Mouse (Mus musculus) intestine, postnatal 0 days (tissue): Measurements from ENCODE around the gene Cd4. TPM values are rescaled to one million over a fixed set of nuclear protein-coding genes. Genes with fewer than 3 reads are reported as not detected.
A peak's percentile ranks its signal among the peaks of the same experiment; 100 is the strongest.

ENCODE experiments used
- ATAC-seq: fragments of 200-750 bp; cut with Nextera tagmentation; 2 replicates; pipeline ENCODE4 v1.8.0; 2017; ENCODE audit warnings: mild to moderate bottlenecking, moderate TSS enrichment, moderate library complexity
- H3K27ac ChIP-seq: fragments of 300-500 bp; sonication (generic); 2 replicates; pipeline ENCODE4 v1.5.1; 2014; ENCODE audit warnings: mild to moderate bottlenecking, low read depth, low read length, moderate library complexity
- H3K27me3 ChIP-seq: fragments of 300-500 bp; sonication (generic); replicated peaks from 2 replicates; pipeline ENCODE4 v1.6.1; 2014; ENCODE audit warnings: low read length, mixed read lengths; ENCODE audit not compliant: control insufficient read depth, insufficient read depth
- H3K36me3 ChIP-seq: fragments of 300-500 bp; sonication (generic); 2 replicates; pipeline ENCODE4 v1.6.1; 2014; ENCODE audit warnings: mild to moderate bottlenecking, moderate library complexity; ENCODE audit not compliant: control insufficient read depth, insufficient read depth
- H3K4me1 ChIP-seq: fragments of 300-500 bp; sonication (generic); replicated peaks from 2 replicates; pipeline ENCODE4 v1.6.1; 2014; ENCODE audit warnings: antibody characterized with exemption, low read length, mixed read lengths; ENCODE audit not compliant: control insufficient read depth, insufficient read depth
- H3K4me2 ChIP-seq: fragments of 300-500 bp; sonication (generic); replicated peaks from 2 replicates; pipeline ENCODE4 v1.6.1; 2014; ENCODE audit warnings: low read depth, mild to moderate bottlenecking, moderate library complexity
- H3K4me3 ChIP-seq: fragments of 300-500 bp; sonication (generic); 2 replicates; pipeline ENCODE4 v1.5.1; 2014; ENCODE audit warnings: low read depth, low read length
- H3K9ac ChIP-seq: fragments of 300-500 bp; sonication (generic); 2 replicates; pipeline ENCODE4 v1.6.1; 2014; ENCODE audit warnings: mild to moderate bottlenecking, low read depth, low read length
- H3K9me3 ChIP-seq: fragments of 300-500 bp; sonication (generic); 2 replicates; pipeline ENCODE4 v1.6.1; 2016; ENCODE audit warnings: mixed run types; ENCODE audit not compliant: control insufficient read depth
- CTCF ChIP-seq: sonication (generic); IDR thresholded peaks from 2 replicates; pipeline ENCODE4 v1.5.1; 2016; ENCODE audit warnings: low read depth, mild to moderate bottlenecking, control low read depth, antibody characterized with exemption, moderate library complexity
- WGBS: fragments of 180-500 bp; shearing (Covaris S2); extraction: QIAGEN DNeasy Blood & Tissue Kit; methylation state at CpG from one replicate; pipeline ENCODE4 v1.1.7; 2014; 5-methylcytosine and 5-hydroxymethylcytosine counted together
- polyA plus RNA-seq: library from polyadenylated mRNA; unstranded; fragments of >200 nt; fragmentation: Nextera tagmentation; extraction: Ambion mirVana; gene quantifications from 2 replicates; pipeline ENCODE4 v1.2.1, GENCODE M21; 2015

The Cd4 gene
- polyA plus RNA-seq, 1 experiment from 2014 or later, result 0.83 TPM

- ATAC-seq, result no peak
- no peak overlapping the region for H3K4me2 ChIP-seq
- no peak for TF ChIP-seq CTCF
- H3K36me3 ChIP-seq, result peaks cover 18% of the 10 kb centered on the region
- H3K27me3 ChIP-seq, result peaks cover 13% of the 10 kb centered on the region; the same call in 1 of the 2 replicates
- H3K9me3 ChIP-seq, result no peaks in the 10 kb centered on the region
- WGBS, result 47% methylated on average over 6 of the region's 6 CpGs
- no peak overlapping the region for H3K9ac ChIP-seq
- peaks cover 13% of the 10 kb centered on the region for H3K4me1 ChIP-seq
- H3K27ac ChIP-seq, result no peak overlapping the region; the same call in 1 of the 2 replicates
- no peak overlapping the region for H3K4me3 ChIP-seq
Observed at GRCm38 (mm10) chr6:124913214-124913613, 25.2 kb upstream of the Cd4 start.

DNA sequence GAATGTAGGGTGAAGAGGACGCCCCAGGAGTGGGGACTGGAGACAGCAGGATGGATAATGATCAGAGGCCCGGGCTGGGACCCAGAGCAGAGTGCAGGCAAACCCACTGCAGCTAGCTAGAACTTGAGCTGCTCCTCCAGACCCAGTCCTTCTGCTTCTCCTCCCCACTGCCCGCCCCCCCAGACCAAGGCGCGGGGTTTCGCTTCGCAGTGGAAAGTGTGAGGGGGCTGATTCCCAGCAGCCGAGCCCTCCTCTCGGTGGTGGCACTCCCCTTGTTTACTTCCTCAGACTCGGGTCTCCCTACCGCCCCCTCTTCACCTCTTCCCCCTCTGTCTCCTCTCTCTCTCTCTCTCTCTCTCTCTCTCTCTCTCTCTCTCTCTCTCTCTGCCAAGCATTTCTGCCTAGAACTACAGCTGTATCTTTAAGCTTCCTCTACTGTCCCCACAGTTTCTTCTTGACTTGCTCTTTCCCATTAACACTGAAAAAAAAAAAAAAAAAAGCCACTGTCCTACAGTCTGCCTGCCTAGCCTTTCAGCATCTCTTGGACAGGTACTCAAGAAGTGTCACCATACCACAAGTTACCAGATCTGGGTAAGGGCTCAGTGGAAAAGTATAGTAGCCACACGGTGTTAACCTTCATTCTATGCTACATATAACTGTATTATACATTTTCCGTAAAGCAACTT lies 23.7 kb upstream of the Cd4 start, which contains the start of gene Lag3:
Gene Lag3 (minus strand): TSS at position 173 of the 686 bp plus-strand sequence.
- Histone ChIP-seq H3K9ac (0 out of 2 replicates have a peak within 1 kb of the TSS, but pooled peaks have one; percentile 3), H3K4me3 (no peak within 1 kb of the TSS), H3K4me1 (peaks cover 13% of the 10 kb centered on the region), H3K4me2 (peak within 1 kb of the TSS; percentile 32), H3K36me3 (peaks cover 18% of the 10 kb centered on the region), H3K9me3 (no peaks in the 10 kb centered on the region), H3K27me3 (peaks cover 13% of the 10 kb centered on the region; the same call in 1 of the 2 replicates), H3K27ac (no peak within 1 kb of the TSS)
- 24% methylated on average over 13 of the region's 13 CpGs for WGBS
- TF ChIP-seq CTCF, result no peak
- no peak for ATAC-seq

GRCm38 (mm10) chr6:124910032-124910431 lies 22.0 kb upstream of the Cd4 start:
- Histone ChIP-seq H3K36me3 (peaks cover 18% of the 10 kb centered on the region), H3K9ac (no peak overlapping the region), H3K27ac (no peak overlapping the region), H3K4me1 (0 out of 2 replicates have a peak, but pooled peaks cover 3% of the 10 kb centered on the region), H3K4me3 (0 out of 2 replicates have a peak overlapping the region, but pooled peaks have one; percentile 1), H3K9me3 (no peaks in the 10 kb centered on the region), H3K27me3 (peaks cover 13% of the 10 kb centered on the region; the same call in 1 of the 2 replicates), H3K4me2 (peak overlapping the region; percentile 44)
- WGBS, result 13% methylated on average over 32 of the region's 32 CpGs
- no peak for TF ChIP-seq CTCF
- no peak for ATAC-seq

DNA sequence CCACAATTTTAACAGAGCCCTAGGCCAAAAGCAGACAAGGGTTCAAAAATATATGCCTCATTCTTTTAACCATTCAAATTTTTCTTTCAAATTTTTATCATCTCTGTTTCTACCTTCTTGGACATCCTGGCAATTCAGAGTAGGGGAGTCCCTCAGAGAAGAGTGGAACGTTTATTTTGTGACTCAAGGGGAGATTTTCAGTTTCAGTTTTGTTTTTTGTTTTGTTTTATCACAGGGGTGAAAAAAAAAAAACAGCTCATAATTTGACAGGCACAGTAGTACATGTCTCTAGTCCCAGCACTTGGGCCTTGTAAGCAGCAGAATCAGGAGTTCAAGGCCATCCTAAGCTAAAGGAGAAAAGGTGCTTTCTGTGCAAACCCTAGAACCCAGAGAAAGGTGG lies 19.7 kb upstream of the Cd4 start:
- no peak overlapping the region for H3K9ac ChIP-seq
- H3K27ac ChIP-seq, result no peak overlapping the region
- no peak overlapping the region for H3K4me2 ChIP-seq
- TF ChIP-seq CTCF, result no peak
- no peak overlapping the region for H3K4me3 ChIP-seq
- H3K36me3 ChIP-seq, result no peaks in the 10 kb centered on the region
- no peak for ATAC-seq
- WGBS, result 48% methylated on average over 1 of the region's 1 CpGs
- no peaks in the 10 kb centered on the region for H3K9me3 ChIP-seq
- peaks cover 13% of the 10 kb centered on the region; the same call in 1 of the 2 replicates for H3K27me3 ChIP-seq
- H3K4me1 ChIP-seq, result no peaks in the 10 kb centered on the region

DNA sequence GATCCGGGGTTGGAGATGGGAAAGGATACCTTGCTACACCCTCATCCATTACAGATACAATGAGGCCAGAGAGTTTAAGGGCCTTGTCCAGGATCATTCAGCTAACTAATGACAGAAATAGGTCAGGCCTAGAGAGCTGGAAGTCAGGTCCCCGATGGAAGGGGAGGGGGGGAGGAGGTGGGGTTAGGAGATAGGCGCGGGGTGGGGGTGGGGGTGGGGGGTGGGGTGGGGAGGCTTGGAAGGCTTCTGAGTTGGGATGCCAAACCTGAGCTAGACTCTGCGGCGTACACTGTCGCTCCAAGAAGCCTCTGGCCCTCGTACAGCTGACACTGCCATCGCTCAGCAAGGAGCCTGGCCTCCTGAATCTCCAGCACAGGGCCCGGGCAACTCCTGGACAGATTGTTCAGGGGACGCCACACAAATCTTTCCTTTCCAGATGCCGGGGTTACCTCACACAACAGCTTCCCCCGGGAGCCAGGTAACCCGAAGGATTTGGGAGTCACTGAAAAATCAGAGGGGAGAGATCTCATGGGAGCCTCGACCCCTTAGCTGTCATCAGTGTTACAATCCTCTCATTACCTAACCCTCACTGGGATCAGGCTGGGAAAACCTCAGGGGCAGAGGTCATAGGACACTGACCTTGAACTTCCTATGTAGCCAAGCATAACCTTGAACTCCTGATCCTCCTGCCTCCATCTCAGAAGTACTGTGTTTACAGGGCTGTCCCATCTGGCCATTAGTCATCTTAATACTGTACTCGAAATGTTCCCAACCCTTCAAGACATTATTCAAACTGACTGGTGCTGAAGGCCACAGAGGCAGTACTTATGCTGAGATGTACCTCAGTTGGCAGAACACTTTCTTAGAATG lies 17.2 kb upstream of the Cd4 start:
- ATAC-seq, result no peak
- H3K36me3 ChIP-seq, result no peaks in the 10 kb centered on the region
- H3K27me3 ChIP-seq, result peaks cover 9% of the 10 kb centered on the region; the same call in 1 of the 2 replicates
- TF ChIP-seq CTCF, result no peak
- H3K27ac ChIP-seq, result peak overlapping the region; percentile 92; the same call in 1 of the 2 replicates
- no peaks in the 10 kb centered on the region for H3K4me1 ChIP-seq
- 53% methylated on average over 16 of the region's 16 CpGs for WGBS
- H3K4me2 ChIP-seq, result peak overlapping the region; percentile 86
- H3K4me3 ChIP-seq, result no peak overlapping the region
- H3K9ac ChIP-seq, result no peak overlapping the region
- no peaks in the 10 kb centered on the region for H3K9me3 ChIP-seq
